Mouse (Mus musculus) bone marrow, adult 2 months (tissue): Measurements from ENCODE around the gene Dysf. TPM values are rescaled to one million over a fixed set of nuclear protein-coding genes. Genes with fewer than 3 reads are reported as not detected.

Experiments used
- H3K27ac ChIP-seq: fragments of 200-500 bp; 2 replicates; pipeline ENCODE4 v1.5.1; 2012; ENCODE audit warnings: low read depth, mild to moderate bottlenecking, control low read depth, inconsistent platforms, low read length; ENCODE audit not compliant: control insufficient read depth, poor library complexity, insufficient read depth
- H3K4me1 ChIP-seq: fragments of 200-500 bp; 2 replicates; pipeline ENCODE4 v1.6.1; 2011; ENCODE audit warnings: low read length; ENCODE audit not compliant: control insufficient read depth, insufficient read depth
- H3K4me3 ChIP-seq: fragments of 200-500 bp; replicated peaks from 2 replicates; pipeline ENCODE3; 2011; ENCODE audit warnings: mild to moderate bottlenecking, low read depth, low read length, control low read depth; ENCODE audit not compliant: control insufficient read depth
- CTCF ChIP-seq: fragments of 200-500 bp; IDR thresholded peaks from 2 replicates; pipeline ENCODE4 v1.5.1; 2011; ENCODE audit warnings: low read length, control low read depth; ENCODE audit not compliant: control insufficient read depth, insufficient read depth
- POLR2A ChIP-seq: fragments of 200-500 bp; IDR thresholded peaks from 2 replicates; pipeline ENCODE4 v1.6.1; 2011; ENCODE audit warnings: low read depth, mild to moderate bottlenecking, control low read depth, low read length, borderline replicate concordance; ENCODE audit not compliant: control insufficient read depth
- WGBS: fragments of 180-500 bp; shearing (Covaris S2); methylation state at CpG from one replicate; pipeline ENCODE4 v1.1.7; 2018; 5-methylcytosine and 5-hydroxymethylcytosine counted together
- polyA plus RNA-seq: library from polyadenylated mRNA; stranded (reverse); fragments of >200 nt; gene quantifications from 2 replicates; pipeline ENCODE4 v1.2.4, GENCODE M21; 2011; ENCODE audit warnings: low replicate concordance; ENCODE audit not compliant: missing spikeins, insufficient read depth, insufficient read length

Dysf gene
- polyA plus RNA-seq, 1 experiment, result 8.9 TPM

- no peak overlapping the region for H3K27ac ChIP-seq
- H3K4me3 ChIP-seq, result no peak overlapping the region
- H3K4me1 ChIP-seq, result no peaks in the 10 kb centered on the region
- 77% methylated on average over 7 of the region's 7 CpGs for WGBS
- TF ChIP-seq CTCF (no peak), POLR2A (no peak)
Measured at GRCm38 (mm10) chr6:84133053-84133452, 124.7 kb downstream of the Dysf start.

DNA sequence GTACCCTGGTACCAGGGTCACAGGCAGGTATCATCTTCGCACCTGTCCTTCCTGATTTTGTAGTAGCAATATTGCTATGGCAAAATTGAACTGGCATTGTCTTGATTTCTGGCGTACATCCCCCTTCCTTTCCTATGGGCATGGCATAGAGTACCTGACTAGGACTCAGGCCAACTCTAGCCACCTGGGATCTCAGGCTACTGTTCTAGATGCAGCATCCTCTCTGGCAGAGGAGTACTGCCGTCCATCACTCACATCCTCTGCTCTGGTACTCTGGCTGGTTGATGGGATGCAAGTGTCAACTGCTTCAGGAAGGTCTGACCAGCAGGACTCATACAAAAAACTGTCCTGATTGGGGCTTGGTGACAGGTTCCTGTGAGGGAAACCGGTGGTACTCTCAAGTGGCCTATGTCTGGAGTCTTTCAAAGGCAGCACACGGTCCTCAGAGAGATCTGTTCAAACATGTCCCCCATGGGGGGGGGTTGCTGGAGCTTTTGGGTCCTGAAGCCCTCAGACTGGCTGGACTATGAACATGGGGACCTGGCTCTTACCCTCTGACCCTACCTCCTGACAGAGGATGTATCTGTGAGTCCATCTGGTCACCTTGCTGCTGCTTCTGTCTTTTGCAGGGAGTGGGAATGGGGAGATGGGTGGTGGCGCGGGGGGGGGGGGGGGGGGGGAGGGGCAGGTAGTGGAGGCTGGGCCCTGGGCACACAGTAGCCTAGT, 125.8 kb downstream of the Dysf start:
- 60% methylated on average over 7 of the region's 7 CpGs for WGBS
- no peak overlapping the region for H3K4me3 ChIP-seq

GRCm38 (mm10) chr6:84134722-84135394, 126.5 kb downstream of the Dysf start:
- Histone ChIP-seq H3K4me1 (no peaks in the 10 kb centered on the region), H3K4me3 (no peak overlapping the region), H3K27ac (no peak overlapping the region)
- 78% methylated on average over 23 of the region's 23 CpGs for WGBS
- no peak for TF ChIP-seq POLR2A
- no peak for TF ChIP-seq CTCF

More for the DNA sequence above, 125.8 kb downstream of the Dysf start:
- TF ChIP-seq CTCF (no peak), POLR2A (no peak)
- H3K4me1 ChIP-seq, result no peaks in the 10 kb centered on the region
- H3K27ac ChIP-seq, result no peak overlapping the region

DNA sequence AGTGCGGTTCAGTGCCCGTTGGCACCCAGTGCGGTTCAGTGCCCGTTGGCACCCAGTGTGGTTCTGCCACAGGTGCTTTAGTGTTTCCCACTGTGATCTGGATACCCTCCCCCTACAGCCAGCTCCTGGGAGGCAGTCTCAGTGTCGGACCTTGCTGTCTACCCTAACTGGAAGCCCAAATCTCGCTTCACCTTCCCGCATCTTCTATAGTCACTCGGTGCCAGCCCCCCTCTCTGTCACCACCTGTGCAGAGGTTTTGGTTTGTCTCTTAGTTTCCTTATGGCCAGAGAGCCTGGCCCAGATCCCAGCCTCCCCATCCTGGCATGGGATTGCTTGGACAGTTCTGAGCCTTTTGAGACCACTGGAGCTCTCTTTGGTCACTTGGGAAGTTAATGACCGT, 127.3 kb downstream of the Dysf start:
- no peak for TF ChIP-seq CTCF
- no peak for TF ChIP-seq POLR2A
- no peak overlapping the region for H3K27ac ChIP-seq
- H3K4me1 ChIP-seq, result no peaks in the 10 kb centered on the region
- 86% methylated on average over 9 of the region's 9 CpGs for WGBS
- no peak overlapping the region for H3K4me3 ChIP-seq

DNA sequence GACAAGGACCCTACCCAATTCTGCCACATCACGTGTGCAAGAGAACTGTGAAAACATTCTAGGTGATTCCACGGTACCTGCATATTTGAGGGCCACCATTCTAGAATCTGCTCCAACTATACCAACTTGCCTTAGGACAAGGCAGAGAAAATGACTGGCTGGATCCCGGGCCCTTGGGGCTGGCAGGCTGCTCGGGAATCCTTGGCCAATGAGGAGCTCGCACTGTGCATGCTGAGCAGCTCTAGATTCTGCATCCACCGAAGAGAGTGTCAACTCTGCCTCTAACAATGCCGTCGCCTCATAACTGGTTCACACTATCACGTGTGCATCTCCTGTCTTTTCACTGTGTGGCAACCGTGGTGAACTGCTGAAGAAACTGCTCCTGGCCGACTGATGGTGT, 128.0 kb downstream of the Dysf start:
- Histone ChIP-seq H3K4me3 (no peak overlapping the region), H3K27ac (no peak overlapping the region), H3K4me1 (no peaks in the 10 kb centered on the region)
- 72% methylated on average over 11 of the region's 11 CpGs for WGBS
- TF ChIP-seq POLR2A (no peak), CTCF (no peak)

- WGBS, result 78% methylated on average over 14 of the region's 14 CpGs
Measured at GRCm38 (mm10) chr6:84139932-84140331, 131.5 kb downstream of the Dysf start.

DNA sequence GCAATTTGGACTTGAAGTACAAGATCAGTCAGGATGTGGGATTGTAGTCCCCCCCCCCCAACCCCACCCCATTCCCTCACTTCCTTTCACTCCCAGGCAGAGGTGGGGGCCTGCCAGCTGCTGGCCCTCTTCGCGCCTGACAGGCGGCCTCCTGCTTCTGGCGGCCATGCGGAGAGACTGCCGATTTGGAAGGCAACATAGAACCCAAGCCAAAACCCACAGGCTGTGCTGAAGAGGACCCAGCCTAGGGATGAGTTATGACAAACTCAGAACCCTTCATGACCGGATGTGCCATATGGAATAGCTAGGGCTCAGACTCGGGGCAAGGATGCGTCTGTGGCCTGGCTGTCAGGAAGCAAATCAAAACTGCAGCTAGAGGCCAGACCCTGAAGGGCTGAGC, 134.1 kb downstream of the Dysf start:
- no peak overlapping the region for H3K4me3 ChIP-seq
- no peak for TF ChIP-seq CTCF
- TF ChIP-seq POLR2A, result no peak
- no peak overlapping the region for H3K27ac ChIP-seq
- 71% methylated on average over 9 of the region's 9 CpGs for WGBS
- no peaks in the 10 kb centered on the region for H3K4me1 ChIP-seq

More at GRCm38 (mm10) chr6:84139932-84140331, 131.5 kb downstream of the Dysf start:
- Histone ChIP-seq H3K4me3 (no peak overlapping the region), H3K27ac (no peak overlapping the region), H3K4me1 (no peaks in the 10 kb centered on the region)
- TF ChIP-seq POLR2A (no peak), CTCF (no peak)

- H3K27ac ChIP-seq, result no peak overlapping the region
- 57% methylated on average over 1 of the region's 1 CpGs for WGBS
- H3K4me1 ChIP-seq, result no peaks in the 10 kb centered on the region
- TF ChIP-seq POLR2A (no peak), CTCF (no peak)
- H3K4me3 ChIP-seq, result no peak overlapping the region
Measured at GRCm38 (mm10) chr6:84143328-84143727, 134.9 kb downstream of the Dysf start.
